In genomic region chr13:95523659-95524423, GRCm38 (mm10) we compare ENCODE assay signal across 8 mouse cellular contexts. TPM values are rescaled to one million over a fixed set of nuclear protein-coding genes. Genes with fewer than 3 reads are reported as not detected.
DNase-seq lines count a peak whose midpoint lies in the region; ATAC-seq and TF ChIP-seq lines count a peak whose summit lies in the region.

No protein-coding gene starts in this region.

- H3K9ac ChIP-seq in intestine, embryonic 15.5 days = peak overlapping the region; percentile 60
- peak overlapping the region; percentile 30; the same call in 1 of the 2 replicates for H3K9ac ChIP-seq in liver, embryonic 16.5 days (ENCODE audit: low read depth, low read length)
- H3K9ac ChIP-seq in neural tube, embryonic 11.5 days (ENCODE audit: low read length) = no peak overlapping the region

- H3K27ac ChIP-seq in cerebellum, adult 2 months (ENCODE audit: insufficient read depth, low read length) = no peak overlapping the region
- peak overlapping the region; percentile 51 for H3K27ac ChIP-seq in intestine, embryonic 15.5 days
- no peak overlapping the region for H3K27ac ChIP-seq in liver, embryonic 16.5 days (ENCODE audit: low read length)
- no peak overlapping the region for H3K27ac ChIP-seq in neural tube, embryonic 11.5 days (ENCODE audit: low read depth, low read length)

- peak; percentile 14 to 19 for DNase-seq in cerebellum, adult 2 months
- no peak for DNase-seq in cerebellum, adult 11 months
- DNase-seq in adrenal gland, postnatal 25 days = peak; percentile 63
- DNase-seq in gastrocnemius, postnatal 10 days = peak; percentile 54
- peak; percentile 31 for DNase-seq in neural tube, embryonic 11.5 days (ENCODE audit: low spot score)
- DNase-seq in left cerebral cortex, adult 9 months (ENCODE audit: low spot score in 2 of 2) = no peak

- no peaks in the 10 kb centered on the region; the same call in 1 of the 2 replicates for H3K27me3 ChIP-seq in cerebellum, adult 2 months (ENCODE audit: control insufficient read depth, insufficient read depth, low read length)
- H3K27me3 ChIP-seq in intestine, embryonic 15.5 days (replicated peaks) = peaks cover 9% of the 10 kb centered on the region; the same call in 1 of the 2 replicates
- peaks cover 52% of the 10 kb centered on the region for H3K27me3 ChIP-seq in liver, embryonic 16.5 days (ENCODE audit: control insufficient read depth, insufficient read depth, low read depth, low read length)
- H3K27me3 ChIP-seq in neural tube, embryonic 11.5 days (ENCODE audit: control insufficient read depth, insufficient read depth, low read length) = peaks cover 19% of the 10 kb centered on the region

- TF ChIP-seq POLR2A in cerebellum, adult 2 months (IDR thresholded peaks at IDR 0.05; ENCODE audit: borderline replicate concordance, insufficient read depth, low read length) = no peak

- no peaks in the 10 kb centered on the region for H3K4me1 ChIP-seq in cerebellum, adult 2 months (ENCODE audit: control insufficient read depth, insufficient read depth, low read length)
- H3K4me1 ChIP-seq in intestine, embryonic 15.5 days (replicated peaks) = peaks cover 6% of the 10 kb centered on the region
- peaks cover 10% of the 10 kb centered on the region for H3K4me1 ChIP-seq in liver, embryonic 16.5 days (ENCODE audit: control insufficient read depth, low read depth, low read length)
- 0 out of 2 replicates have a peak, but pooled peaks cover 7% of the 10 kb centered on the region for H3K4me1 ChIP-seq in neural tube, embryonic 11.5 days (ENCODE audit: control insufficient read depth, insufficient read depth, low read length)

- TF ChIP-seq CTCF in cerebellum, adult 2 months (IDR thresholded peaks at IDR 0.05; ENCODE audit: borderline replicate concordance, insufficient read depth, low read depth, low read length) = no peak

- 13% methylated on average over 29 of the region's 29 CpGs for WGBS in cerebellum, adult 2 months
- 8% methylated on average over 29 of the region's 29 CpGs for WGBS in intestine, embryonic 15.5 days
- WGBS in liver, embryonic 16.5 days (ENCODE audit: insufficient replicate concordance) = 2% methylated on average over 29 of the region's 29 CpGs
- 2% methylated on average over 29 of the region's 29 CpGs for WGBS in neural tube, embryonic 11.5 days

- ATAC-seq in intestine, embryonic 15.5 days = peak; percentile 36
- ATAC-seq in liver, embryonic 16.5 days (ENCODE audit: low read depth) = no peak
- ATAC-seq in neural tube, embryonic 11.5 days (ENCODE audit: insufficient read depth, low FRiP score, low TSS enrichment) = no peak

- no peaks in the 10 kb centered on the region for H3K9me3 ChIP-seq in intestine, embryonic 15.5 days
- no peaks in the 10 kb centered on the region for H3K9me3 ChIP-seq in liver, embryonic 16.5 days (replicated peaks; ENCODE audit: control insufficient read depth, low read length)
- no peaks in the 10 kb centered on the region for H3K9me3 ChIP-seq in neural tube, embryonic 11.5 days (ENCODE audit: control insufficient read depth, low read length)

- H3K4me2 ChIP-seq in intestine, embryonic 15.5 days (replicated peaks) = peak overlapping the region; percentile 87
- H3K4me2 ChIP-seq in liver, embryonic 16.5 days (ENCODE audit: low read depth, low read length) = peak overlapping the region; percentile 71
- peak overlapping the region; percentile 70 for H3K4me2 ChIP-seq in neural tube, embryonic 11.5 days (ENCODE audit: low read depth)

- no peaks in the 10 kb centered on the region for H3K36me3 ChIP-seq in intestine, embryonic 15.5 days
- H3K36me3 ChIP-seq in liver, embryonic 16.5 days (ENCODE audit: control insufficient read depth, insufficient read depth) = no peaks in the 10 kb centered on the region
- no peaks in the 10 kb centered on the region for H3K36me3 ChIP-seq in neural tube, embryonic 11.5 days (ENCODE audit: control insufficient read depth, insufficient read depth, low read length)

- H3K4me3 ChIP-seq in cerebellum, adult 2 months (replicated peaks; ENCODE audit: insufficient read depth, low read depth, low read length) = peak overlapping the region; percentile 9
- peak overlapping the region; percentile 47 for H3K4me3 ChIP-seq in intestine, embryonic 15.5 days (replicated peaks)
- H3K4me3 ChIP-seq in liver, embryonic 16.5 days (ENCODE audit: low read depth, low read length) = peak overlapping the region; percentile 47
- peak overlapping the region; percentile 24 for H3K4me3 ChIP-seq in neural tube, embryonic 11.5 days (ENCODE audit: low read depth, low read length)

RNA-seq across cellular contexts. Expression of gene F2rl1, which starts 1.2 kb away (rescaled TPM):
- polyA plus RNA-seq in cerebellum, adult 2 months (2012; rRNA removed) = 0.13 and 0.29 TPM in 2 replicates
- total RNA-seq in adrenal gland, postnatal 25 days (2021) = 0.12 TPM in 1 of 2 replicates, not detected in the other
- total RNA-seq in gastrocnemius, postnatal 10 days (2021) = under 1 TPM; 0.45 TPM
- 15.3 and 15.5 TPM in 2 replicates for polyA plus RNA-seq in intestine, embryonic 15.5 days (2015; fragmentation: Nextera tagmentation; extraction: Ambion mirVana)
- polyA plus RNA-seq in liver, embryonic 16.5 days (2015; fragmentation: Nextera tagmentation; extraction: Ambion mirVana) = 0.58 and 0.68 TPM in 2 replicates
- polyA plus RNA-seq in neural tube, embryonic 11.5 days (2014; fragmentation: Nextera tagmentation; extraction: Ambion mirVana) = not detected in 2 replicates

RNA-seq across cellular contexts. Expression of gene S100z, which starts 45.3 kb away (rescaled TPM):
- polyA plus RNA-seq in cerebellum, adult 2 months (2012; rRNA removed) = not detected in 2 replicates
- total RNA-seq in adrenal gland, postnatal 25 days (2021) = not detected in 2 replicates
- total RNA-seq in gastrocnemius, postnatal 10 days (2021) = 1 to 10 TPM; 1.3 to 1.7 TPM
- 0.43 and 0.51 TPM in 2 replicates for polyA plus RNA-seq in intestine, embryonic 15.5 days (2015; fragmentation: Nextera tagmentation; extraction: Ambion mirVana)
- polyA plus RNA-seq in liver, embryonic 16.5 days (2015; fragmentation: Nextera tagmentation; extraction: Ambion mirVana) = not detected in 2 replicates
- not detected in 2 replicates for polyA plus RNA-seq in neural tube, embryonic 11.5 days (2014; fragmentation: Nextera tagmentation; extraction: Ambion mirVana)

Comparison
In these comparisons a context has a peak if more than half of its experiments do, and no peak if none do; other contexts are left out.
1. DNase-seq: peak in cerebellum, adult 2 months (2 of 2), adrenal gland, postnatal 25 days (single experiment), gastrocnemius, postnatal 10 days (single experiment) and neural tube, embryonic 11.5 days (single experiment); none in cerebellum, adult 11 months (single experiment) and left cerebral cortex, adult 9 months (0 of 2).
2. Peak in every context shown above with its lines, with median percentiles within 50 percentile points of each other: H3K4me3 ChIP-seq and H3K4me2 ChIP-seq.